Mouse (Mus musculus) T-helper 1 cell (primary cell): ENCODE results near the gene Masp2.

Experiments
- in situ Hi-C: fragments of 300-600 bp; cut with MboI, MseI; formaldehyde crosslinking; loops from one replicate; pipeline ENCODE4 v1.15.1; 2025; ENCODE audit warnings: high pct_unique_total_duplicates

Gene Masp2

GRCm38 (mm10) chr4:148600316-148600715, 2.0 kb upstream of the Masp2 start:
- in situ Hi-C loops = loop anchor here (25.0 kb wide), 1 partner anchor 438 kb away; the partner anchor contains the start of genes Fbxo2, Fbxo44 and Fbxo6

- in situ Hi-C loops = loop anchor here (25.0 kb wide), 1 partner anchor 440 kb away; the partner anchor contains the start of genes Fbxo2, Fbxo44 and Fbxo6
Measured at GRCm38 (mm10) chr4:148601871-148602270, 483 bp upstream of the Masp2 start.

DNA sequence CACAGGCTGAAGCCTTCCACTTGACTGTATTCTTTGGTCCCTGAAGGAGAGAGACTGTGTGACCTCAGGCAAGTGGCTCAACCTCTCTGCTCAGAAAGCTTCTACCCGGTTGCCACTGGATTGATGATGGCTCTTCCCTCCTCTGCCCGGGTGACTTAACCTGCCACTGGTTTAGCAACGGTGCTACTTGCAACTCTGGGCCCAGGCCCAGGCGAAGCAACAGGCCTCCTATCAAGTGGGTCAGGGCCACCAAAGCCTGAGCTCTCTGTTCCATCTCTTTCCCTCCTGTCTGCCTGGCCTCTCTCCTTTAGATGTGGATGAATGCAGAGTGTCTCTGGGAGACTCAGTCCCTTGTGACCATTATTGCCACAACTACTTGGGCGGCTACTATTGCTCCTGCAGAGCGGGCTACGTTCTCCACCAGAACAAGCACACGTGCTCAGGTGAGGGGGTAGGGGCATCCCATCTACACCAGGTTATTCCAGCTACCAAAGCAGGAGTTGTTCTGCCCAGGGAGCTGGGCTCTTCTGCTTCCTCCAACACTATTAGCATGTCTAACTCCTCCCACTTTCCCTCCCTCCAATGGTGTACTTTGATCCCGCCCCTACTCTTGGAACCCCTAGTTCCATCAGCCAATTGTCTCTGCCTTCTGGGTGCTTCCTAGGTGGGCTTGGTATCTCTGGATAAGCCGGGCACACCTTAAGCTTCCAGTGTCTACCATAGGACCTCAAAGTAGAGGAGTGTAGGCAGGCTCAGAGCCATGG, 1.2 kb downstream of the Masp2 start:
- in situ Hi-C loops = loop anchor here (25.0 kb wide), 1 partner anchor 441 kb away; the partner anchor contains the start of genes Fbxo2, Fbxo44 and Fbxo6

- in situ Hi-C loops = loop anchor here (25.0 kb wide), 1 partner anchor 442 kb away; the partner anchor contains the start of genes Fbxo2, Fbxo44 and Fbxo6
Measured at GRCm38 (mm10) chr4:148604141-148604540, 1.8 kb downstream of the Masp2 start.

DNA sequence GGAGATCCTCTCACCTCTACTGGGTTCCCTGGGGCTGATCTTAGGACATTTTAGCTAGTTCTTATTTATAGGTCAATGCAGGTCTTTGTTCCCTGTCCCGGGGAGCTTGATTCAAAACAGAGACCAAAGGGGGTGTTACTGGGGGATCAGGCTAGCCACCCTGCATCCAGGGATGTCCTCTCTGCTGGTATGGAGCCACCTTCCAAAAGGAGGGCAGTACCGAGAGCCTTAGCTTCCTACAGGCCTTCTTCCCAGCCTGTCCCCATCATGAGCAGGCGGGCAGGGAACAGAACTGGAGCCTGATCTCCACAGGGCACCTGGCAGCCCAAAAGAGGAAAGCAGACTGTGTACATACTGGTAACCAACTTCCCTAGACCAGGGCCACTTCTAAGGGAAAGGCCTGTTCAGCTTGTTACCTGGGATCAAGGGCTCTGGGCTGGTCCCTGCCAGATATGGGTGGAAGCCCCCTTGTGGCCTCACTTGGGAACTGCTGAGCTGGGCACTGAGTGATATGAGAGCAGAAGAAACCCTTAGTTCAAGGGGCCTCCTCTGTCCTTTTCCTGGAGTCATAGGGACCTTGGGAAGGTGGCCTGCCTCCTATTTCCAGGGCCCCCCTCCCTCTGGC, 2.3 kb downstream of the Masp2 start:
- in situ Hi-C loops = loop anchor here (25.0 kb wide), 1 partner anchor 442 kb away; the partner anchor contains the start of genes Fbxo2, Fbxo44 and Fbxo6

DNA sequence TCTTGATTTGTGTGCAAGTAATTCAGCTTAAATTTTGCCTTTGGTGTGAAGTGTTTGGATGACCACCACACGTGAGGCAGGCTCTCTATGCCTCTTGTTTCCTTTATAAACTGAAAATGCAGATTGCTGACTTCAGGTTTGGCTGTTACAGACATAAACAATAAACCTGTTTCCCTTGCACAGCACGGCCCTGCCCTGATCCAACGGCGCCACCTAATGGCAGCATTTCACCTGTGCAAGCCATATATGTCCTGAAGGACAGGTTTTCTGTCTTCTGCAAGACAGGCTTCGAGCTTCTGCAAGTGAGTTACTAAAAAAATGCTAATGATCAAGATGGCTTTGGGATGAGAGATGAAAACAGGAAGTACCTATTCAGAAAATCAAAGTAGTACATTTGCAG, 5.4 kb downstream of the Masp2 start:
- in situ Hi-C loops = loop anchor here (25.0 kb wide), 1 partner anchor 445 kb away; the partner anchor contains the start of genes Fbxo2, Fbxo44 and Fbxo6

- in situ Hi-C loops = loop anchor here (25.0 kb wide), 1 partner anchor 448 kb away; the partner anchor contains the start of genes Fbxo2, Fbxo44 and Fbxo6
Measured at GRCm38 (mm10) chr4:148609805-148610204, 7.5 kb downstream of the Masp2 start.

GRCm38 (mm10) chr4:148610631-148611364, 8.4 kb downstream of the Masp2 start:
- in situ Hi-C loops = loop anchor here (25.0 kb wide), 1 partner anchor 448 kb away; the partner anchor contains the start of genes Fbxo2, Fbxo44 and Fbxo6

DNA sequence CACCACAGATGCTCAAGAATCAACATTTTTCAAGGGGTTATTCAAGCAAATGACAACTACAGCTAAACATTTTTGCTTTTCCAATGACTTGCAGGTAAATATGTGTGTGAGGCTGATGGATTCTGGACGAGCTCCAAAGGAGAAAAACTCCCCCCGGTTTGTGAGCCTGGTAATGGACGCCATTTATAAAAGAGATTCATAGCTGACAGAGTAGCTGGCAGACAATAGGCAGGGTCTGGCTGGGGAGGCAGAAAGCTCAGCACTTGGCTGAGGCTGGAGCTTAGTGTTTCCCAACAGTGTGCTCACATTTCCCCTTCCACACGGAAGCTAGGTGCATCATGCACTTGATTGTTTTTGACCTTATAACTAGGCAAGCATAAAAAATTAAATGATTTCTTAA, 10.2 kb downstream of the Masp2 start:
- in situ Hi-C loops = loop anchor here (25.0 kb wide), 1 partner anchor 450 kb away; the partner anchor contains the start of genes Fbxo2, Fbxo44 and Fbxo6

DNA sequence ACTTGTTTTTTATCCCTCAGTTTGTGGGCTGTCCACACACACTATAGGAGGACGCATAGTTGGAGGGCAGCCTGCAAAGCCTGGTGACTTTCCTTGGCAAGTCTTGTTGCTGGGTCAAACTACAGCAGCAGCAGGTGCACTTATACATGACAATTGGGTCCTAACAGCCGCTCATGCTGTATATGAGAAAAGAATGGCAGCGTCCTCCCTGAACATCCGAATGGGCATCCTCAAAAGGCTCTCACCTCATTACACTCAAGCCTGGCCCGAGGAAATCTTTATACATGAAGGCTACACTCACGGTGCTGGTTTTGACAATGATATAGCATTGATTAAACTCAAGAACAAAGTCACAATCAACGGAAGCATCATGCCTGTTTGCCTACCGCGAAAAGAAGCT, 11.4 kb downstream of the Masp2 start:
- in situ Hi-C loops = loop anchor here (25.0 kb wide), 1 partner anchor 451 kb away; the partner anchor contains the start of genes Fbxo2, Fbxo44 and Fbxo6

GRCm38 (mm10) chr4:148619805-148620204, 17.5 kb downstream of the Masp2 start:
- in situ Hi-C loops = loop anchor here (25.0 kb wide), 1 partner anchor 458 kb away; the partner anchor contains the start of genes Fbxo2, Fbxo44 and Fbxo6

DNA sequence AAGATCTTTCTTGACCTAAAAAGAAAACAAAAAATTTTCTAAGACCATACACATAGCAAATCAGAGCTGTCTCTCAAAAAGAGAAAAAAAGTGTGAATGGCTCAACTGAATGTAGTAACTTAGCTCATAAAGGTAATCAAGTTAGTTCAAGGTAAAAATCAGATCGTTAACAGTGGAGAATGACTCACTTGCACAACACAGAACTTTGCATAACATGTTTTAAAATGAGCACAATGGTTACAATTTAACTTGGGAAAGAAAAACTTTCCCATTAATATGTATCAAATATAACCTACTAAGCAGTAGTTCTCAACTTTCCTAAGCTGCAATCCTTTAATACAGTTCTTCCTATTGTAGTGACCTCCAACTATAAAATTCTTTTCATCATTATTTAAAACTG, 18.4 kb downstream of the Masp2 start:
- in situ Hi-C loops = loop anchor here (25.0 kb wide), 1 partner anchor 458 kb away; the partner anchor contains the start of genes Fbxo2, Fbxo44 and Fbxo6

- in situ Hi-C loops = loop anchor here (25.0 kb wide), 1 partner anchor 460 kb away; the partner anchor contains the start of genes Fbxo2, Fbxo44 and Fbxo6
Measured at GRCm38 (mm10) chr4:148622485-148622884, 20.1 kb downstream of the Masp2 start.

DNA sequence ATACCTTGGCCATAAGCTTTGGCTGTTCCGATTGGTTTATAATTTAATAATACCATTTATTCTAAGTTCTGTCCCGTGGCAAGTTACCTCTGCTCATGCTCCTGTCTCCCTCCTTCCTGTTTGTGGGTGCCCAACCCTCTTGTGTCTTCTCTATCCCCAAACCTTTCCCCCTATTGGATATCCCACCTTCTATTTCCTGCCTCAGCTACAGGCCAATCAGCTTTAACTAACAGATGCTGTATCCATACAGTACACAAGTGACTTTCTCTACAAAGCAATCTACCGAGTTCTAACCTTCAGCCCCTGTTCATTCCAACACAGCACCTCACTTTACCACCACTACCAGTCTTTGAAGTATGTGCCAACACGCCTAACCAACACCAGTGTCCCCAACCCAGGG, 21.3 kb downstream of the Masp2 start:
- in situ Hi-C loops = loop anchor here (25.0 kb wide), 1 partner anchor 461 kb away; the partner anchor contains the start of genes Fbxo2, Fbxo44 and Fbxo6

DNA sequence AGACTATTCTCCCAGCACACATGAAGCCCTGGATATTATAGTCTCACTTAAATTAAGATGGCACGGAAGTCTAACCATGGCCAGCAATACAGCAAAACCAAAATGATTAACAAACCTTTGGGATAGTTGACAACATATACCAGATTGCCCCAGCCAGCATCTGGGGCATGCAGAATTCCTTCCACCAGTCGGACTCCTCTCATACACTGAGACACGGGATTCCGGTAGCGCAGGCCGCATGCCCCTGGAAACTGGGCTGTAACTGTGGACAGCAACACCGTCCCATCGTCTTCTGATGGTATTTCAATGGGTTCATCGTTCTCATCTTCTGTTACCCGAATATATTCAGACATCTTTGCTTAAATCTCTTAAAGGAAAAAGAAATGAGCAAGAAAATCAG, 22.7 kb downstream of the Masp2 start:
- in situ Hi-C loops = no loop called here

DNA sequence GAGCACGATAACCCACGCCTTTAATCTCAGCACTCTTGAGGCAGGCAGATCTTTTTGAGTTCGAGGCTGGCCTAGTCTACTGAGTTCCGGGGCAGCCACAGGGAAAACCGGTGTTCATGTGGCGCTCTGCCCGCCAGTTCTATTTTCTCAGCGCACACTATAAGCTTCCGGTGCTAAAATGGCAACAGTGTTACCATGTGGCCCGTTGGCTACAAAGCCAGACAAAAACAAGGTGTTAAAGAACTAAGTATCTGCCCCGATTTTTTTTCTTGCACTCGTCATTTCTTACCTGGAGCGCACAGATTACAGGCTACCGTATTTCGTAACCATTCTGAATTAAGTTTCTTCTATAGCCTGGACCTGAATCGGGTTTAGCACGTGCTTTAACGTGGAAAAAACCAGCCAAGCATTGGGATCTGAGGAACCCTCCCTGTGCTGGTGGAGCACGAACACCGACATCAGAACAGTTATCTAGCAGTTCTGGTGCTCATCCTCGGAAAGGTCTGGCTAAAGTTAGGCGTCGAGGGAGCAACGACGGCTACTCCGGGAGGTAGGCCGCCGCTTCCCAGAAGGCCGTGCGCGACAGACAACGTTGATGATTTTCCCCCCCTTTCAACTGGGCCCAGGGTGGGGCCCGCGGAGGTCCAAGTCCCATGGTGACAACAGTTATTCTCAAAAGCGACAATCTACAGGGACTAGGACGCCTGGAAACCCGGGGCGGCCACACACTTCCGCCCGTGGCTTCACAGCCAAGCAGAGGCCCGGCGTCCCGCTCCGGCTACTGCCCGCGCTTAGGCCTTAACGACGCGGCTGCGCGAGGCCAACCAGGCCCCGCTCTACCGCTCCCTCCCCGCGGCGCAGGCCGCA, 23.6 kb downstream of the Masp2 start:
- in situ Hi-C loops = no loop called here

- in situ Hi-C loops = no loop called here
Measured at GRCm38 (mm10) chr4:148626623-148627185, 24.4 kb downstream of the Masp2 start, which contains the start of gene Tardbp. Tardbp (minus strand) TSS chr4:148627019.

DNA sequence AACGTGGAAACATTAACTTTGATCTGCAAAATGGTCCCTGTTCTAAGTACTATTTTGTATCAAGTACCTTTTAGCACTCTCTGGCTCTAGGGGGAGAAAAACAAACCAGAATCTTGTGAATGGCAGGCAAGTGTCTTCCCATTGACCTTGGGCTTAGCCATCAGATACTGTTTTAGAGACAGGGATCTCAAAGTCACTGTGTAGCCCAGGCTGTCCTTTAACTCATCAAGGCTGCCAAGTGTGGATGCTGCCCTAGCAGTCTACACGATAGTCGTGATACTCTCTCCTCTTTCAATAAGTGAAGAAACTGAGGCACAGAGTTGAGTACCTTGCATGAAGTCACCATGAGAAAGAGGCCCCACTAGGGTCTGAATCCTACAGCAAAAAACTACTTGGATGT, 24.9 kb downstream of the Masp2 start:
- in situ Hi-C loops = no loop called here

GRCm38 (mm10) chr4:148632013-148632692, 29.8 kb downstream of the Masp2 start:
- in situ Hi-C loops = no loop called here
